Mouse (Mus musculus) MEL (cell line): ENCODE results near the gene Irf2bp2. TPM values are rescaled to one million over a fixed set of nuclear protein-coding genes. Genes with fewer than 3 reads are reported as not detected.

ENCODE experiments used
- DNase-seq: peaks from one replicate; pipeline ENCODE4 v3.0.0; 2011; ENCODE audit warnings: low read depth, low spot score
- H3K27ac ChIP-seq: 2 replicates; pipeline ENCODE4 v1.5.1; 2012; ENCODE audit warnings: low read depth, mild to moderate bottlenecking, control low read depth, low read length, moderate library complexity; ENCODE audit not compliant: control insufficient read depth
- H3K27me3 ChIP-seq, 2 experiments: fragments of 150-350 bp in 1 of 2; sonication (generic) in 1 of 2; 2 replicates each; pipeline ENCODE4 v1.6.1; 2012; ENCODE audit warnings: low read length in 2 of 2, mild to moderate bottlenecking in 2 of 2, improper control_type of control experiment in 1 of 2, moderate library complexity in 1 of 2; ENCODE audit not compliant: insufficient read depth in 2 of 2, control insufficient read depth in 1 of 2
- H3K36me3 ChIP-seq, 2 experiments: 2 replicates each; pipeline ENCODE4 v1.6.1; 2012 to 2014; ENCODE audit warnings: low read length in 2 of 2, improper control_type of control experiment in 1 of 2, inconsistent platforms in 1 of 2, mild to moderate bottlenecking in 1 of 2; ENCODE audit not compliant: insufficient read depth in 2 of 2, control insufficient read depth in 1 of 2
- H3K4me1 ChIP-seq, 2 experiments: fragments of 150-350 bp in 1 of 2; sonication (generic) in 1 of 2; 2 replicates each; pipeline ENCODE4 v1.6.1; 2012; ENCODE audit warnings: low read length in 2 of 2, improper control_type of control experiment in 1 of 2, mild to moderate bottlenecking in 1 of 2; ENCODE audit not compliant: insufficient read depth in 2 of 2, control insufficient read depth in 1 of 2
- H3K4me3 ChIP-seq, 2 experiments: fragments of 150-350 bp in 1 of 2; sonication (generic) in 1 of 2; 2 replicates each; pipeline ENCODE4 v1.5.1; 2012; ENCODE audit warnings: low read depth in 2 of 2, low read length in 2 of 2, mild to moderate bottlenecking in 2 of 2, moderate library complexity in 2 of 2, control low read depth in 1 of 2, improper control_type of control experiment in 1 of 2; ENCODE audit not compliant: control insufficient read depth in 1 of 2, insufficient read depth in 1 of 2
- H3K79me2 ChIP-seq: 2 replicates; pipeline ENCODE4 v1.6.1; 2012; ENCODE audit warnings: mild to moderate bottlenecking, low read length, moderate library complexity; ENCODE audit not compliant: control insufficient read depth, poor library complexity, insufficient read depth
- H3K9ac ChIP-seq: 2 replicates; pipeline ENCODE4 v1.6.1; 2012; ENCODE audit warnings: low read depth, mild to moderate bottlenecking, control low read depth, low read length, moderate library complexity; ENCODE audit not compliant: control insufficient read depth, poor library complexity, severe bottlenecking
- H3K9me3 ChIP-seq: fragments of 150-350 bp; sonication (generic); replicated peaks from 2 replicates; pipeline ENCODE4 v1.6.1; 2012; ENCODE audit warnings: mild to moderate bottlenecking, low read length, improper control_type of control experiment, moderate library complexity; ENCODE audit not compliant: insufficient read depth
- E2F4 ChIP-seq: IDR thresholded peaks from 2 replicates; pipeline ENCODE4 v1.6.1; 2011; ENCODE audit warnings: low read depth, low read length, improper control_type of control experiment, borderline replicate concordance
- GATA1 ChIP-seq: IDR thresholded peaks from 2 replicates; pipeline ENCODE4 v1.6.1; 2011; ENCODE audit warnings: low read depth, low read length, improper control_type of control experiment
- HCFC1 ChIP-seq: IDR thresholded peaks from 2 replicates; pipeline ENCODE4 v1.6.1; 2012; ENCODE audit warnings: low read depth, mild to moderate bottlenecking, inconsistent platforms, low read length, improper control_type of control experiment, moderate library complexity
- KAT2A ChIP-seq: conservative IDR thresholded peaks from 2 replicates; pipeline ENCODE4 v1.6.1; 2012; ENCODE audit warnings: low read depth, low read length, improper control_type of control experiment, inconsistent platforms
- MAZ ChIP-seq: IDR thresholded peaks from 2 replicates; pipeline ENCODE4 v1.6.1; 2012; ENCODE audit warnings: low read depth, mild to moderate bottlenecking, inconsistent platforms, low read length, improper control_type of control experiment
- MYB ChIP-seq: IDR thresholded peaks from 2 replicates; pipeline ENCODE4 v1.6.1; 2011; ENCODE audit warnings: mild to moderate bottlenecking, low read depth, low read length, improper control_type of control experiment
- MYC ChIP-seq: IDR thresholded peaks from 2 replicates; pipeline ENCODE4 v1.6.1; 2011; ENCODE audit warnings: low read depth, mild to moderate bottlenecking, low read length, improper control_type of control experiment, moderate library complexity
- NELFE ChIP-seq: IDR thresholded peaks from 2 replicates; pipeline ENCODE4 v1.6.1; 2011; ENCODE audit warnings: low read depth, low read length, improper control_type of control experiment
- NRF1 ChIP-seq: IDR thresholded peaks from 2 replicates; pipeline ENCODE4 v1.6.1; 2014; ENCODE audit warnings: low read depth, mild to moderate bottlenecking, inconsistent platforms, low read length, improper control_type of control experiment, moderate library complexity; ENCODE audit not compliant: poor library complexity, insufficient read depth, severe bottlenecking
- POLR2A ChIP-seq, 2 experiments: IDR thresholded peaks; 2 replicates each; pipeline ENCODE4 v1.6.1; 2011 to 2012; ENCODE audit warnings: low read length in 2 of 2, mild to moderate bottlenecking in 2 of 2, control low read depth in 1 of 2, improper control_type of control experiment in 1 of 2, low read depth in 1 of 2, moderate library complexity in 1 of 2; ENCODE audit not compliant: control insufficient read depth in 1 of 2, insufficient read depth in 1 of 2, poor library complexity in 1 of 2
- POLR2AphosphoS2 ChIP-seq: IDR thresholded peaks from 2 replicates; pipeline ENCODE4 v1.6.1; 2011; ENCODE audit warnings: low read length, improper control_type of control experiment
- POLR2AphosphoS5 ChIP-seq: IDR thresholded peaks from 2 replicates; pipeline ENCODE4 v1.6.1; 2012; ENCODE audit warnings: low read depth, borderline replicate concordance, mild to moderate bottlenecking, inconsistent platforms, low read length, moderate library complexity, mixed read lengths
- RAD21 ChIP-seq: IDR thresholded peaks from 2 replicates; pipeline ENCODE4 v1.6.1; 2011; ENCODE audit warnings: mild to moderate bottlenecking, low read depth, low read length, improper control_type of control experiment
- SIN3A ChIP-seq: IDR thresholded peaks from 2 replicates; pipeline ENCODE4 v1.6.1; 2012; ENCODE audit warnings: low read length, improper control_type of control experiment, inconsistent platforms
- TBP ChIP-seq: IDR thresholded peaks from 2 replicates; pipeline ENCODE4 v1.8.0; 2011; ENCODE audit warnings: low read depth, low read length, improper control_type of control experiment
- TCF12 ChIP-seq: IDR thresholded peaks from 2 replicates; pipeline ENCODE4 v1.6.1; 2014; ENCODE audit warnings: low read depth, mild to moderate bottlenecking, inconsistent platforms, low read length, improper control_type of control experiment, moderate library complexity
- UBTF ChIP-seq: IDR thresholded peaks from 2 replicates; pipeline ENCODE4 v1.6.1; 2012; ENCODE audit warnings: low read depth, mild to moderate bottlenecking, inconsistent platforms, low read length, improper control_type of control experiment, moderate library complexity, borderline replicate concordance; ENCODE audit not compliant: insufficient read depth
- USF2 ChIP-seq, 2 experiments: IDR thresholded peaks; 2 replicates each; pipeline ENCODE4 v1.6.1; 2011 to 2012; ENCODE audit warnings: improper control_type of control experiment in 2 of 2, low read length in 2 of 2, borderline replicate concordance in 1 of 2, inconsistent platforms in 1 of 2, low read depth in 1 of 2, mild to moderate bottlenecking in 1 of 2; ENCODE audit not compliant: insufficient read depth in 1 of 2
- ZC3H11A ChIP-seq: IDR thresholded peaks from 2 replicates; pipeline ENCODE4 v1.6.1; 2012; ENCODE audit warnings: low read depth, mild to moderate bottlenecking, inconsistent platforms, low read length, improper control_type of control experiment
- polyA plus RNA-seq, 2 experiments: library from polyadenylated mRNA; stranded (reverse) in 1 of 2; unstranded in 1 of 2; fragments of >175 nt in 1 of 2; fragments of >200 nt in 1 of 2; gene quantifications; 2 replicates each; pipeline versions ENCODE4 v1.2.1 to v1.2.4; 2012; ENCODE audit warnings: low replicate concordance in 2 of 2, low read depth in 1 of 2; ENCODE audit not compliant: insufficient read length in 2 of 2, insufficient read depth in 1 of 2, missing spikeins in 1 of 2
- total RNA-seq: library from RNA; depleted of rRNA; stranded (reverse); fragments of 300-350 nt; gene quantifications from 2 replicates; pipeline ENCODE4 v1.2.3, GENCODE M21; 2012

Gene Irf2bp2
- total and polyA plus RNA-seq, 3 experiments = 17.1 to 30.4 TPM; not detected in 1

DNA sequence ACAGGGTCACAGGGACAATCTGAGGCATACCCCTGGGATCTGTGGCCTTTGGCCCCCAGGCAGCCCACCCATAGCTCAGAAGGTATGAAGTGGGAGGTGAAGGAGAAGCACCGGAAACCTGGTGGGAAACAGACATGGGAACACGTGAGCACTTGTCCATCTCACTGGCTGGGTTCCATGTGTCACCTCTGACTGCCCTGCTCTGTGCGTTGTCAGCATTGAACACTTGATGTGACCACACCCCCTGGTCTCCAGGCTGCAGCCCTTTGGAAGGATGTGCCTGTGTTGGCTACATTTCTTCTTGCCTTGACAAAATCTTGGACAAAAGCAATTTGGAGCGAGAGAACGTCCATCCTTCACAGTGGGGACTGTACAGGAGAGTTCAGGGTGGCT, 20.9 kb upstream of the Irf2bp2 start:
- DNase-seq = no peak
- TF ChIP-seq KAT2A (no peak), SIN3A (no peak), POLR2AphosphoS5 (no peak), HCFC1 (no peak), POLR2A (IDR thresholded peaks at IDR 0.05; ENCODE audit: control insufficient read depth in 1 of 2, insufficient read depth in 1 of 2, low read depth in 1 of 2, low read length in 2 of 2, poor library complexity in 1 of 2) (no peak), TBP (no peak), E2F4 (no peak), UBTF (no peak), GATA1 (no peak), NELFE (no peak), NRF1 (no peak), POLR2AphosphoS2 (no peak), RAD21 (no peak)
- no peak overlapping the region for H3K9ac ChIP-seq
- H3K36me3 ChIP-seq = peaks cover 0 to 4% of the 10 kb centered on the region in 2 experiments; a peak in 2 of 4 replicates
- no peak overlapping the region for H3K27ac ChIP-seq
- no peak overlapping the region for H3K4me3 ChIP-seq
- no peaks in the 10 kb centered on the region for H3K79me2 ChIP-seq
- no peaks in the 10 kb centered on the region for H3K9me3 ChIP-seq
- peaks cover 0 to 12% of the 10 kb centered on the region in 2 experiments; a peak in 2 of 4 replicates for H3K4me1 ChIP-seq
- no peaks in the 10 kb centered on the region for H3K27me3 ChIP-seq

- H3K36me3 ChIP-seq = peaks cover 0 to 4% of the 10 kb centered on the region in 2 experiments; a peak in 2 of 4 replicates
- H3K4me3 ChIP-seq = no peak overlapping the region
- H3K27ac ChIP-seq = no peak overlapping the region
- no peaks in the 10 kb centered on the region for H3K27me3 ChIP-seq
- no peak for DNase-seq
- H3K9ac ChIP-seq = no peak overlapping the region
- no peaks in the 10 kb centered on the region for H3K79me2 ChIP-seq
- TF ChIP-seq USF2 (IDR thresholded peaks at IDR 0.05; ENCODE audit: borderline replicate concordance in 1 of 2, insufficient read depth in 1 of 2, low read depth in 1 of 2, low read length in 2 of 2) (no peak), NELFE (no peak), ZC3H11A (no peak), MYC (no peak), MYB (no peak), TCF12 (no peak), MAZ (no peak)
- TF ChIP-seq, all 39 proteins: peak for 0
- no peaks in the 10 kb centered on the region for H3K9me3 ChIP-seq
- H3K4me1 ChIP-seq = peaks cover 0 to 12% of the 10 kb centered on the region in 2 experiments; a peak in 2 of 4 replicates
Observed at GRCm38 (mm10) chr8:126614062-126614739, 20.4 kb upstream of the Irf2bp2 start.
